Mouse (Mus musculus): ENCODE results near the gene Pnpla2.

Gene Pnpla2

GRCm38 (mm10) chr7:141431434-141432185 lies 23.4 kb upstream of the Pnpla2 start:
- in situ Hi-C loops (cut with MboI; ENCODE audit: low sequenced_read_pairs), result no loop called here

GRCm38 (mm10) chr7:141432186-141432611 lies 22.8 kb upstream of the Pnpla2 start:
- in situ Hi-C loops (cut with MboI; ENCODE audit: low sequenced_read_pairs), result no loop called here

GRCm38 (mm10) chr7:141432741-141433516 lies 22.1 kb upstream of the Pnpla2 start:
- in situ Hi-C loops (cut with MboI; ENCODE audit: low sequenced_read_pairs), result no loop called here

- in situ Hi-C loops (cut with MboI; ENCODE audit: low sequenced_read_pairs), result no loop called here
These were observed 21.2 kb upstream of the Pnpla2 start for GRCm38 (mm10) chr7:141433517-141434400.

GRCm38 (mm10) chr7:141434464-141434863 lies 20.5 kb upstream of the Pnpla2 start:
- in situ Hi-C loops (cut with MboI; ENCODE audit: low sequenced_read_pairs), result no loop called here

- in situ Hi-C loops (cut with MboI; ENCODE audit: low sequenced_read_pairs), result no loop called here
These were observed 19.7 kb upstream of the Pnpla2 start for GRCm38 (mm10) chr7:141435129-141435855.

- in situ Hi-C loops (cut with MboI; ENCODE audit: low sequenced_read_pairs), result no loop called here
These were observed 19.0 kb upstream of the Pnpla2 start for GRCm38 (mm10) chr7:141435856-141436522.

- in situ Hi-C loops (cut with MboI; ENCODE audit: low sequenced_read_pairs), result no loop called here
These were observed 18.5 kb upstream of the Pnpla2 start for GRCm38 (mm10) chr7:141436523-141436892.

- in situ Hi-C loops (cut with MboI; ENCODE audit: low sequenced_read_pairs), result no loop called here
These were observed 17.5 kb upstream of the Pnpla2 start, which contains the start of gene Slc25a22 for GRCm38 (mm10) chr7:141437178-141438120. TSS of gene Slc25a22 (minus strand) at chr7:141437892.

- in situ Hi-C loops (cut with MboI; ENCODE audit: low sequenced_read_pairs), result no loop called here
These were observed 16.6 kb upstream of the Pnpla2 start for GRCm38 (mm10) chr7:141438201-141438968.

GRCm38 (mm10) chr7:141439140-141439679 lies 15.8 kb upstream of the Pnpla2 start:
- in situ Hi-C loops (cut with MboI; ENCODE audit: low sequenced_read_pairs), result no loop called here

- in situ Hi-C loops (cut with MboI; ENCODE audit: low sequenced_read_pairs), result no loop called here
These were observed 15.2 kb upstream of the Pnpla2 start for GRCm38 (mm10) chr7:141439811-141440210.

GRCm38 (mm10) chr7:141440613-141441012 lies 14.4 kb upstream of the Pnpla2 start:
- in situ Hi-C loops (cut with MboI; ENCODE audit: low sequenced_read_pairs), result no loop called here

- in situ Hi-C loops (cut with MboI; ENCODE audit: low sequenced_read_pairs), result no loop called here
These were observed 13.5 kb upstream of the Pnpla2 start for GRCm38 (mm10) chr7:141441460-141441859.

- in situ Hi-C loops (cut with MboI; ENCODE audit: low sequenced_read_pairs), result no loop called here
These were observed 12.8 kb upstream of the Pnpla2 start for GRCm38 (mm10) chr7:141442199-141442598.

- in situ Hi-C loops (cut with MboI; ENCODE audit: low sequenced_read_pairs), result no loop called here
These were observed 11.7 kb upstream of the Pnpla2 start for GRCm38 (mm10) chr7:141443081-141443821.

GRCm38 (mm10) chr7:141443828-141444237 lies 11.2 kb upstream of the Pnpla2 start, which contains the start of gene Pidd1:
TSS of gene Pidd1 (minus strand) at chr7:141444025.
- in situ Hi-C loops (cut with MboI; ENCODE audit: low sequenced_read_pairs), result no loop called here

Data from CH12F3 (cell line).